ENCODE assay signal across 29 mouse cellular contexts in the genomic region with DNA sequence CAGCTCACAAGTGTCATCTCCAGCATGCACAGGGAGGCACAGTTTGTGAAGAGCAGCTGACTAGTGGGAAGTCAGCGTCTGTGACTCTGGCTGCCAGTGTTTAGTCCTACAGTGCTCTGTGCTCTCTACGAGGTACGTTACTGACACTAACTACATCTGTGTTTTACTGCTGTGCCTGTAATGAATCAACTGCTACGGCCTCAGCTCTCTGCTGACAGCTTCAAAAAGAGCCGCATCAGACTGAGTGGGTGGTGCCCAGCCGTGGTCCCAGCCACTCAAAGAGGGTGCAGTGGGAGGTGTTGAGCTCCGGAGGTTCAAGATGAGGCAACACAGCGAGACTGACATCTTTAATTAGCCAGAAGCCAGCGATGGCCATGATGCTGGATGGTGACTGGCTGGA. TPM values are rescaled to one million over a fixed set of nuclear protein-coding genes. Genes with fewer than 3 reads are reported as not detected.
DNase-seq lines count a peak whose midpoint lies in the region; ATAC-seq and TF ChIP-seq lines count a peak whose summit lies in the region.
"Had no signal": no experiment of that assay in that cellular context is flagged by ENCODE, and none has a peak within 500 bp of the region (broad histone marks: within the 10 kb centered on the region; RNA-seq: fewer than 3 reads in every experiment).

No protein-coding gene starts in this region.

- H3K4me3 ChIP-seq in heart, embryonic 13.5 days: no peak overlapping the region
- H3K4me3 ChIP-seq in layer of hippocampus, adult 2 months: no peak overlapping the region
- H3K4me3 ChIP-seq: embryonic facial prominence, embryonic 10.5 days; forebrain, embryonic 10.5 days; gastrocnemius, adult 2 months; heart, embryonic 10.5 days; limb, embryonic 15.5 days; myocyte had no signal

- TF ChIP-seq CTCF in layer of hippocampus, adult 2 months (conservative IDR thresholded peaks at IDR 0.05): no peak

- no peaks in the 10 kb centered on the region for H3K9me3 ChIP-seq in heart, embryonic 13.5 days
- H3K9me3 ChIP-seq: embryonic facial prominence, embryonic 10.5 days; forebrain, embryonic 10.5 days; heart, embryonic 10.5 days; limb, embryonic 15.5 days had no signal

- intact Hi-C loops in heart, postnatal 10 days (cut with DNase I): loop anchor here (2.0 kb wide), 2 partner anchors 33 to 101 kb away; no protein-coding TSS in a partner anchor

- H3K4me2 ChIP-seq in heart, embryonic 13.5 days: no peak overlapping the region
- H3K4me2 ChIP-seq: limb, embryonic 15.5 days had no signal

- peaks cover 86% of the 10 kb centered on the region for H3K36me3 ChIP-seq in heart, embryonic 13.5 days

- H3K9ac ChIP-seq in heart, embryonic 13.5 days: no peak overlapping the region
- H3K9ac ChIP-seq: limb, embryonic 15.5 days; liver, embryonic 14.5 days had no signal

- H3K27me3 ChIP-seq in heart, embryonic 13.5 days (replicated peaks): no peaks in the 10 kb centered on the region
- H3K27me3 ChIP-seq: limb, embryonic 15.5 days had no signal

- no peak for ATAC-seq in heart, embryonic 13.5 days (ENCODE audit: extremely low read depth, insufficient number of reproducible peaks, low FRiP score, low TSS enrichment)
- ATAC-seq in erythroblast, adult 5-6 weeks (replicated peaks; ENCODE audit: low FRiP score, poor library complexity, severe bottlenecking): no peak
- ATAC-seq: forebrain, embryonic 16.5 days; hindbrain, postnatal 0 days; intestine, embryonic 16.5 days; midbrain, embryonic 16.5 days had no signal

- no peak for DNase-seq in heart, postnatal 10 days
- peak; percentile 62 for DNase-seq in layer of hippocampus, adult 11-12 months (ENCODE audit: low spot score)
- no peak for DNase-seq in layer of hippocampus, postnatal 25 days (ENCODE audit: extremely low spot score in 1 of 2, low spot score in 1 of 2)
- peak; percentile 77 for DNase-seq in brain, adult 2 months (ENCODE audit: low read depth, low spot score)
- peak; percentile 67 to 70 for DNase-seq in layer of hippocampus, adult 2 months (ENCODE audit: low spot score in 2 of 2)
- no peak for DNase-seq in gastrocnemius, postnatal 4 days (ENCODE audit: low spot score in 2 of 2)

- H3K27ac ChIP-seq in heart, embryonic 13.5 days (replicated peaks): 0 out of 2 replicates have a peak overlapping the region, but pooled peaks have one; percentile 8
- peak overlapping the region; percentile 76 for H3K27ac ChIP-seq in layer of hippocampus, adult 2 months
- H3K27ac ChIP-seq: embryonic facial prominence, embryonic 10.5 days; forebrain, embryonic 10.5 days; gastrocnemius, adult 2 months; heart, embryonic 10.5 days; hindbrain, postnatal 0 days; limb, embryonic 15.5 days; liver, embryonic 14.5 days; macrophage had no signal

- peaks cover 26% of the 10 kb centered on the region for H3K4me1 ChIP-seq in heart, embryonic 13.5 days

- WGBS in heart, embryonic 13.5 days: 54% methylated on average over 9 of the region's 9 CpGs

RNA-seq across cellular contexts. Expression of a gene that starts 21.3 kb away (rescaled TPM):
- polyA plus RNA-seq in heart, embryonic 13.5 days (2015; fragmentation: Nextera tagmentation; extraction: Ambion mirVana): 1.9 TPM in 1 of 2 replicates, not detected in the other
- under 1 TPM in 1 of 2 experiments, not detected in 1; 0.40 TPM for total RNA-seq in heart, postnatal 10 days (2021)
- total RNA-seq in layer of hippocampus, postnatal 25 days (2021): not detected
- total RNA-seq in layer of hippocampus, adult 2 months (2021): not detected
- under 1 TPM in 1 of 2 experiments, not detected in 1; 0.32 TPM for total RNA-seq in gastrocnemius, postnatal 4 days (2021)
- not detected in 2 replicates for total RNA-seq in erythroblast, adult 5-6 weeks (2015; ENCODE audit: low replicate concordance)
- total RNA-seq in erythroblast, adult 5-6 weeks (2017; ENCODE audit: low replicate concordance): not detected in 2 replicates
- total RNA-seq: adrenal gland, postnatal 25 days; gastrocnemius, adult 2 months; heart, postnatal 14 days; hindbrain, postnatal 0 days; left cerebral cortex, adult 8-10 months; left cerebral cortex, postnatal 4 days; MEL had no signal
- polyA plus RNA-seq: activated CD4-positive, CD25-positive, alpha-beta regulatory T cell, adult 4 months; embryonic facial prominence, embryonic 10.5 days; forebrain, embryonic 10.5 days; forebrain, embryonic 16.5 days; heart, embryonic 10.5 days; hindbrain, embryonic 11.5 days; hindbrain, postnatal 0 days; lung, embryonic 16.5 days; macrophage; midbrain, embryonic 16.5 days; stomach, embryonic 14.5 days had no signal

RNA-seq across cellular contexts. Expression of a gene that starts 31.5 kb away (rescaled TPM):
- polyA plus RNA-seq in heart, embryonic 13.5 days (2015; fragmentation: Nextera tagmentation; extraction: Ambion mirVana): 40.2 and 43.4 TPM in 2 replicates
- 10 to 100 TPM; 48.0 to 54.2 TPM for total RNA-seq in heart, postnatal 10 days (2021)
- total RNA-seq in layer of hippocampus, postnatal 25 days (2021): 10 to 100 TPM; 66.2 to 66.8 TPM
- 10 to 100 TPM; 66.1 to 69.7 TPM for total RNA-seq in layer of hippocampus, adult 2 months (2021)
- total RNA-seq in gastrocnemius, postnatal 4 days (2021): 10 to 100 TPM; 35.1 to 36.5 TPM
- total RNA-seq in erythroblast, adult 5-6 weeks (2015; ENCODE audit: low replicate concordance): not detected in 2 replicates
- not detected in 2 replicates for total RNA-seq in erythroblast, adult 5-6 weeks (2017; ENCODE audit: low replicate concordance)

Comparison
In these comparisons a context has a peak if more than half of its experiments do, and no peak if none do; other contexts are left out.
1. DNase-seq: peak in layer of hippocampus, adult 11-12 months (single experiment), brain, adult 2 months (single experiment) and layer of hippocampus, adult 2 months (2 of 2); none in heart, postnatal 10 days (0 of 2), layer of hippocampus, postnatal 25 days (0 of 2) and gastrocnemius, postnatal 4 days (0 of 2).
2. RNA of a gene that starts 31.5 kb away (total RNA-seq): 66.1 to 69.7 TPM in layer of hippocampus, adult 2 months, 66.2 to 66.8 TPM in layer of hippocampus, postnatal 25 days, 48.0 to 54.2 TPM in heart, postnatal 10 days and 35.1 to 36.5 TPM in gastrocnemius, postnatal 4 days; not detected in erythroblast, adult 5-6 weeks; every median in the first group is over 10 times any median in the second.